Mouse (Mus musculus) lung, postnatal 0 days (tissue): ENCODE results near the gene Rftn1. TPM values are rescaled to one million over a fixed set of nuclear protein-coding genes. Genes with fewer than 3 reads are reported as not detected.

ENCODE experiments used
- ATAC-seq: fragments of 200-750 bp; cut with Nextera tagmentation; 2 replicates; pipeline ENCODE4 v1.8.0; 2017; ENCODE audit warnings: moderate library complexity
- DNase-seq: peaks from one replicate; pipeline ENCODE4 v3.0.0-alpha.2; 2016; ENCODE audit warnings: low spot score
- H3K27ac ChIP-seq: fragments of 300-500 bp; sonication (generic); 2 replicates; pipeline ENCODE4 v1.5.1; 2014; ENCODE audit warnings: antibody characterized with exemption, mild to moderate bottlenecking, low read length, mixed read lengths
- H3K27me3 ChIP-seq: fragments of 300-500 bp; sonication (generic); replicated peaks from 2 replicates; pipeline ENCODE4 v1.6.1; 2014; ENCODE audit warnings: low read length, mixed read lengths; ENCODE audit not compliant: insufficient read depth
- H3K36me3 ChIP-seq: fragments of 300-500 bp; sonication (generic); 2 replicates; pipeline ENCODE4 v1.6.1; 2014; ENCODE audit warnings: low read length, mixed read lengths; ENCODE audit not compliant: insufficient read depth
- H3K4me1 ChIP-seq: fragments of 300-500 bp; sonication (generic); 2 replicates; pipeline ENCODE4 v1.6.1; 2014; ENCODE audit warnings: antibody characterized with exemption, low read depth, low read length, mixed read lengths; ENCODE audit not compliant: insufficient read depth
- H3K4me2 ChIP-seq: fragments of 300-500 bp; sonication (generic); replicated peaks from 2 replicates; pipeline ENCODE4 v1.6.1; 2014; ENCODE audit warnings: low read depth, mild to moderate bottlenecking, low read length, moderate library complexity, mixed read lengths
- H3K4me3 ChIP-seq: fragments of 300-500 bp; sonication (generic); 2 replicates; pipeline ENCODE4 v1.5.1; 2014; ENCODE audit warnings: low read depth, low read length
- H3K9ac ChIP-seq: fragments of 300-500 bp; sonication (generic); replicated peaks from 2 replicates; pipeline ENCODE4 v1.6.1; 2014; ENCODE audit warnings: low read depth, mild to moderate bottlenecking
- H3K9me3 ChIP-seq: fragments of 300-500 bp; sonication (generic); 2 replicates; pipeline ENCODE4 v1.6.1; 2016; ENCODE audit warnings: low read length, mixed read lengths
- CTCF ChIP-seq: IDR thresholded peaks from 2 replicates; pipeline ENCODE4 v1.5.1; 2016; ENCODE audit warnings: antibody characterized with exemption, mild to moderate bottlenecking
- EP300 ChIP-seq: IDR thresholded peaks from 2 replicates; pipeline ENCODE4 v1.6.1; 2016; ENCODE audit warnings: antibody characterized with exemption, mild to moderate bottlenecking, control low read depth
- WGBS: fragments of 180-500 bp; shearing (Covaris S2); extraction: QIAGEN DNeasy Blood & Tissue Kit; methylation state at CpG from one replicate; pipeline ENCODE4 v1.1.7; 2014; 5-methylcytosine and 5-hydroxymethylcytosine counted together
- polyA plus RNA-seq: library from polyadenylated mRNA; unstranded; fragments of >200 nt; fragmentation: Nextera tagmentation; extraction: Ambion mirVana; gene quantifications from 2 replicates; pipeline ENCODE4 v1.2.1, GENCODE M21; 2015

Gene Rftn1
- polyA plus RNA-seq, 1 experiment from 2014 or later = 18.2 TPM

DNA sequence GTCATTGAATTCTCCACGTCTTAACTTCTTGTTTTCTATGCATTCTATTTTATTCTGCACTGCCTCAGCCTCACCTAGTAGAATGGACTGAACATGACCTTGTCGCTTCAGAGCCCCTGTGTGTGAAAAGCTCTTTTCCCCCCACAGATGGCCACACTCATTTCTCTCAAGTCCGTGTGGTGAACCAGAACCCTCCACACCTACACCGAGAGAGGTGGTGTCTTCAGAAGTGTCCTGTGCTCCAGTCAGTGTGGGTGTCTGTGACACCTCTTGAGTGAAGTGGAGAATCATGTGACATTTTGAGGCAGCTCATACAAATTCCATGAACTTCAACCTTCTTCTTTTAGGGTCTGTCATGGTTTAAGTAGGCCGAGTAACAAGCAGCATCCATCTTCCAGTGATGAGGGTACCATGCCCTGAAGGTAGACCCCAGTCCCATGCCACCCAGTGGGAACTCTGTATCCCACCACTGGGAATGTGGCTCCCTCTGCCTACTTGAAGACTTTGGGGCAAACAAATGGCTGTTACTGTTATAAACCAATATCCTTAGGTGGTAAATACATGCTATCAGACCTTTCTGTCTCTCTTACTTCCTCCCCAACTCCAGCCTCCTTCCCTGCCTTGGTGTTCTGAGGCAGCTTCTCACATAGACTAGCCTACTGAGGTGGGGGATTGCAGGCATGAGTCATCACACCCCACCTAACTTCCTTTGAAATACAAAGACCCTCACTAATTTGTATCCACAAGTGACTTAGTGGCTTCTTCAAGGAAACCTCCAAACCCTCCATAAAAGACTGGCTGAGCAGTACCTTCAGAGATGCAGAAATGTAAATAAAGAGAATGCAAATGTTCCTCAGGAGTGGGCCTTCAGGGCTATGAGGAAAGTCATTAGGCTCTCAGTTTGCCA lies 122.4 kb downstream of the Rftn1 start:
- 87% methylated on average over 5 of the region's 5 CpGs for WGBS
- no peak overlapping the region for H3K27ac ChIP-seq
- no peaks in the 10 kb centered on the region for H3K9me3 ChIP-seq
- no peaks in the 10 kb centered on the region for H3K4me1 ChIP-seq
- no peak overlapping the region for H3K9ac ChIP-seq
- no peak overlapping the region for H3K4me3 ChIP-seq
- no peaks in the 10 kb centered on the region for H3K27me3 ChIP-seq
- no peak overlapping the region for H3K4me2 ChIP-seq
- no peak for TF ChIP-seq CTCF
- no peak for TF ChIP-seq EP300
- ATAC-seq (no peak), DNase-seq (no peak)
- no peaks in the 10 kb centered on the region for H3K36me3 ChIP-seq

DNA sequence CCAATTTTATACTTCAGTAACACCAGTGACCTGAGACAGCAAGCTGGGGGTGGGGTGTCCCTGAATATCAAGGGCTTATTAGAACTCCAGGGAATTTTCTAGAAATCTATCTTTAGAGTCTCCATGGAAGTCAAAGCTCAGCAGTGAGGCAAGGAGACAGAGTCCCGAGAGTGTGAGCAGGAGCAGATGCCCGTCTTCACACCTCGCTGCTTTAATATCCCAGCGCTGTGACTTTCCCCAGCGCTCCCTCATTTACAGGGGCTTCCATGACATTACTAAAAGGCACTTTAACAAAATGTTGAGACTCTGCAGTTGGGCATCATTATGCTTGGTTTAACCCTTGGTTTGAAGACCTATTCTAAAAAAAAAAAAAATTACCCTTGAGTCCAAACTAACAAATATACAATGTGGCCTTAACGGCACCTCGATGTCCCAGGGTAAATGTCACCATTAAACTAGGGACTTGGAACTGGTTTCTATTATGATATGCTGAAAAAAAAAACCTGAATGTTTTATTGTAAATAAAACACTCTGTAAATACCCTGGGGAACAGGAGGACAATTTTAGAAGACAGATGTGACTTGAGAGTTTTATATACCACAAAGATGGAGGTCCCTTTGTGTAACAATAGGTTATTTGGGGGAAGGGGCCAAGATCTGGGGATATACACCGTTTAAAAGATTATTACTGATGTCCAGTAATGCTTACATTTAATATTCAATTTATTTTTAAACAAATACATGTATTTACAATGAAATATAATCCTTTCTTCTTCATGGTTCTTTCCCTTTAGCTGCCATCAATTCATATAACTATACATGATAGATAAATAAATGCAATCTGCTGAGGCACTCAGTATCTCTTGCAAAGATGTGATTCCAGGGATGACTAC lies 123.4 kb downstream of the Rftn1 start:
- H3K27me3 ChIP-seq = no peaks in the 10 kb centered on the region
- WGBS = 92% methylated on average over 8 of the region's 8 CpGs
- TF ChIP-seq EP300 (no peak), CTCF (no peak)
- H3K4me1 ChIP-seq = no peaks in the 10 kb centered on the region
- no peaks in the 10 kb centered on the region for H3K36me3 ChIP-seq
- H3K27ac ChIP-seq = no peak overlapping the region
- no peaks in the 10 kb centered on the region for H3K9me3 ChIP-seq
- DNase-seq (no peak), ATAC-seq (no peak)
- H3K4me2 ChIP-seq = no peak overlapping the region
- no peak overlapping the region for H3K9ac ChIP-seq
- H3K4me3 ChIP-seq = no peak overlapping the region

DNA sequence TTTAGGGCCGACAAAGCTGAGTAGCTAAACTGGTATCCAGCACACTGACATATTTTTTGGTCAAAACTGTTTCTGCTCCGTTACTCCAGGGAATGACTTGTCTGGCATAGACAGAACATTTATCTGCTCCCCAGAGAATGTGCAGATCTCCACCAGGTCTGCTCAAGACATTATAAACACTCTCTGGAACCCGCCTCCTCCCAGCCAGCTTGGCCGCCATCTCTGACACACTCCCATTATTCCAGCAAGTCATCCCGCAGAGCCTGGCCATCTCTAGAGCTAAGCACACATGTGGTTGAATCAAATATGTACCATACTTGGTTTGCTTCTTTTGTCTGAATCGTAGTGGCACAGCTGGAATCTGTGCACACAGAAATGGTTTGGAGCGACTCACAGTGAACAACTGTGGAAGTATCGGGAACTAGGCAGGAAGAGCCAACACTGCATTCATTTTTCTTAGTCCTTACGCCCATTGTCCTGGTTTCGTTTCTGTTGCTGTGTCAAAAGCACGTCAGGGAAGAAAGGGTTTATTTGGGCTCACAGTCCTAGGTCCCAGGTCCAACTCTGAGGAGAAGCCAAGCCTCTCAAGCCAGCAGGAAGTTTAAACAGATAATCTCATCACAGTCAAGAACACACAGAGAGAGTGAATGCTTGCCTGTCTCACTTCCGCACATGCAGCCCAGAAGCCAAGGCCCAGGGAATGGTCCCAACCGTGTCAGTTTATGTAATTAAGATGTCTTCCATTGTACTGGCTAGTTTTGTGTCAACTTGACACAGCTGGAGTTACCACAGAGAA lies 126.4 kb downstream of the Rftn1 start:
- no peaks in the 10 kb centered on the region for H3K4me1 ChIP-seq
- no peak overlapping the region for H3K4me2 ChIP-seq
- no peak for TF ChIP-seq EP300
- TF ChIP-seq CTCF = no peak
- 80% methylated on average over 13 of the region's 13 CpGs for WGBS
- no peak overlapping the region for H3K27ac ChIP-seq
- ATAC-seq (no peak), DNase-seq (no peak)
- H3K27me3 ChIP-seq = no peaks in the 10 kb centered on the region
- H3K4me3 ChIP-seq = no peak overlapping the region
- no peaks in the 10 kb centered on the region for H3K9me3 ChIP-seq
- H3K36me3 ChIP-seq = no peaks in the 10 kb centered on the region
- no peak overlapping the region for H3K9ac ChIP-seq

DNA sequence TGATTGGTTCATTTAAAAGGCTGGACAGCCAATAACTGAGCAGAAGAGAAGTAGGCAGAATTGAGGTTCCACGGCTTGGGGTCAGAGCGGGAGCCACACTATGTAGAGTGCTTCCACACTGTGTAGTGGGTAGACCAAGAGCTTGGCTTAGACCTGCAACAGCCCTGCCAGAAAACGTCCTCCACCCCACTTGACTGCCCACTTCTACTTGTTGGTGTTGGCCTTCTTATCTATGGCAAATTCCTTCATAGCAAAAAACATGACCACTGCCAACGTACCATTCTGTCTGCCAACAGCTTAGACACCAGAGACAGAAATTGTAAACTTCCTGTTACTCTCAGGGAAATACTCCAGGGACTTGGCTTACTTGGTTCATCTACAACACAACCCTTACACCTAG lies 127.8 kb downstream of the Rftn1 start:
- DNase-seq = peak; percentile 30

DNA sequence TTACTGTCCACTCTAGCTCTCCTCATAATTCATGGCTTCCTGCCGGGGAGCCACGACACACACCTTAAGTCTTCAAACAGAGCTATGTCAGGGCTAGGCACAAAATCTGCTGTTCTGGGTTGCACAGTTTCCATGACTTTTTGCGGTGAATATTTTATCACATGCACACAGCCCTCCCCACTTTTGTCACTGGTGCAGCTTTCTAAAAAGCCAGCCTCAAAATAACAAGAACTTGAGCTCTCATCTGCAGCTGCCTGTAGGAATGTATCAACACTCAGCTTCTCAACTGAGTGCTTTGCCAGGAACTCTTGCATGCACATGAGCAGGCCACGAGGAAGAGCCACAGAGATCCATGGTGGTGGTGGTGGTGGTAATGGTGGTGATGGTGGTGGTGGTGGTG lies 129.0 kb downstream of the Rftn1 start:
- Histone ChIP-seq H3K9me3 (no peaks in the 10 kb centered on the region), H3K27ac (no peak overlapping the region), H3K9ac (no peak overlapping the region), H3K36me3 (no peaks in the 10 kb centered on the region), H3K4me2 (no peak overlapping the region), H3K27me3 (no peaks in the 10 kb centered on the region), H3K4me1 (no peaks in the 10 kb centered on the region), H3K4me3 (no peak overlapping the region)
- WGBS = 88% methylated on average over 4 of the region's 4 CpGs
- TF ChIP-seq CTCF (no peak), EP300 (no peak)
- no peak for DNase-seq
- ATAC-seq = no peak

More for the DNA sequence above, 127.8 kb downstream of the Rftn1 start:
- no peaks in the 10 kb centered on the region for H3K4me1 ChIP-seq
- H3K9me3 ChIP-seq = no peaks in the 10 kb centered on the region
- peak; percentile 61 for ATAC-seq
- no peak overlapping the region for H3K9ac ChIP-seq
- no peak for TF ChIP-seq CTCF
- TF ChIP-seq EP300 = 0 out of 2 replicates have a peak, but pooled peaks have one; percentile 29
- no peaks in the 10 kb centered on the region for H3K27me3 ChIP-seq
- no peak overlapping the region for H3K4me3 ChIP-seq
- no peak overlapping the region for H3K4me2 ChIP-seq
- 31% methylated on average over 4 of the region's 4 CpGs for WGBS
- H3K27ac ChIP-seq = no peak overlapping the region
- no peaks in the 10 kb centered on the region for H3K36me3 ChIP-seq

DNA sequence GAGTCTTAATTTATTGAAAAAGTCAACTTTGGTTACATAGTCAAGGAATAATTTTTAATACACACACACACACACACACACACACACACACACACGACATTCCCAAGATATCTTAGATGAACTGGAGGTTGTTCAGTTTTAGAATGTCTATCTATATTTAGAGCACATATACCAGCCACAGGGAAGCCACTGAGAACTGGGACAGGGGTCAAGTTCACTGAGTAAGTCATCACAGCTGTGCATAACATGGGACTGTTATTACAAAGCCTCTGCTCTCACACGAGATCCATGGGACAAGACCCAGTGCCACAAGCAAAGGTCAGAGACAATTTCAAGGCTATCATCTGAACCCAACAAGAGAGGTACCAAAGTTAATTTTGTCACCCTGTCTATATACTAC lies 130.3 kb downstream of the Rftn1 start:
- no peak overlapping the region for H3K4me3 ChIP-seq
- H3K4me2 ChIP-seq = no peak overlapping the region
- H3K4me1 ChIP-seq = no peaks in the 10 kb centered on the region
- ATAC-seq (peak; percentile 28; the same call in 1 of the 2 replicates), DNase-seq (no peak)
- H3K27me3 ChIP-seq = no peaks in the 10 kb centered on the region
- H3K9me3 ChIP-seq = no peaks in the 10 kb centered on the region
- H3K27ac ChIP-seq = no peak overlapping the region
- no peak overlapping the region for H3K9ac ChIP-seq
- WGBS = 52% methylated on average over 2 of the region's 2 CpGs
- H3K36me3 ChIP-seq = no peaks in the 10 kb centered on the region
- TF ChIP-seq CTCF (no peak), EP300 (no peak)
